Mouse (Mus musculus): ENCODE results near the gene AC124108.1. TPM values are rescaled to one million over a fixed set of nuclear protein-coding genes. Genes with fewer than 3 reads are reported as not detected.
A peak's percentile ranks its signal among the peaks of the same experiment; 100 is the strongest.

AC124108.1 gene
- polyA plus RNA-seq, 1 experiment: not detected

DNA sequence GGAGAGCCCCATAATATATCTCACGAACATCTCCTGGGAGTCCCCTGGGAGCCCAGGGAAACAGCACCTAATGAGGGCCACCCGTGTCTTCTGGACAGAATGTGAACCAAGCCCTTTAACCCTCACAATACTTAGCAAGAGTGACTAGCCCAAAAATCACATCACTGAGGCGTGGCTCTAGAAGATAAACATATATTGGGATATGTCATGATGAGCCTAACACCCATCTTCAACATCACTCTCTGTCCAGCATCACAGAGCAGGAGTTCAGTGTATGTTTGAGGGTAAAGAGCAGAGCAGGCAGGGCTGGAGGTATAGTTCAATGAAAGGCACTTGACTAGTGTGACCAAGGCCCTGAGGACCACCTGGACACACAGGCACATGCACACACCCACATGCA lies 38.4 kb downstream of the AC124108.1 start, which contains the start of gene Gm10188:
Gene Gm10188 (minus strand): TSS at position 101 of the 400 bp plus-strand sequence.
- Histone ChIP-seq H3K4me1 (ENCODE audit: control insufficient read depth, insufficient read depth, low read length) (no peaks in the 10 kb centered on the region; the same call in 1 of the 2 replicates), H3K4me3 (replicated peaks; ENCODE audit: control insufficient read depth, low read depth, low read length) (no peak within 1 kb of the TSS), H3K27ac (ENCODE audit: control insufficient read depth, insufficient read depth, low read depth, low read length, poor library complexity) (no peak within 1 kb of the TSS)
- TF ChIP-seq POLR2A (IDR thresholded peaks at IDR 0.05; ENCODE audit: borderline replicate concordance, control insufficient read depth, low read depth, low read length) (no peak), CTCF (IDR thresholded peaks at IDR 0.05; ENCODE audit: control insufficient read depth, insufficient read depth, low read length) (no peak)
- WGBS: 81% methylated on average over 3 of the region's 3 CpGs

DNA sequence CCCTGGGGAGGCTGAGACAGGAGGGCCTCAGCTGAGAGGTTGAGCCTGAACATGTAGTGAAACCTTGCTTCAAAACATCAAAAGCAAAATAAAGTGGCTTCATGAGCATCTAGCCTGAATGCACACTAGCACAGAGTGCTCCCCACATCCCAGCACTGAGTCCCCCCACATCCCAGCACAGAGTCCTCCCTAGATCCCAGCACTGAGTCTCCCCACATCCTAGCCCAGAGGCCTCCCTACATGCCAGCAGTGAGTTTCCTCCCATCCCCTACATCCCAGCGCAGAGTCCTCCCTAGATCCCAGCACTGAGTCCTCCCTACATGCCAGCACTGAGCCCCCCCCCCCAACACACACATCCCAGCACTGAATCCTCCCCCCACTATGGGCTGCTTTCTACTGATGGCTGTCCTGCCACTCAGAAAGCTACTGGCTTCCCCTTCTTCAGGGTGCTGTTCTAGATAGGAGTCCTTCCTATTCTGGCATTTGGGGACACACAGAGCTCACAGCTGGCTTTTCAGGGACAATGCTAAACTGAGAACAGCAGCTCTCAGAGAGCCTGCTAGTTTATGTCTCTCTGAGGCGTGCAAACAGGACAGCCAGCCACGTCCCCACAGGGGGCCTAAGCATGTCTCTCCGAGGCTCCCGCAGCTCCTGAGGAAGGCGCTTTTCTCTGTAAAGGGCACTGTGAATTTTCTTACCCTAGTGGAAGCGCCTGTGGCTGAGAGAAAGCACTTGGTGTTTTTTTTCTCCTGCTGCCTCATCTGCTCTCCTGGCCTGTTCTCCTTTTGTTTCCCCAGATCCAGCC lies 40.4 kb downstream of the AC124108.1 start:
- Histone ChIP-seq H3K4me3 (replicated peaks; ENCODE audit: control insufficient read depth, low read depth, low read length) (no peak overlapping the region), H3K27ac (ENCODE audit: control insufficient read depth, insufficient read depth, low read depth, low read length, poor library complexity) (no peak overlapping the region), H3K4me1 (ENCODE audit: control insufficient read depth, insufficient read depth, low read length) (no peaks in the 10 kb centered on the region; the same call in 1 of the 2 replicates)
- 74% methylated on average over 7 of the region's 7 CpGs for WGBS
- TF ChIP-seq POLR2A (IDR thresholded peaks at IDR 0.05; ENCODE audit: borderline replicate concordance, control insufficient read depth, low read depth, low read length) (no peak), CTCF (IDR thresholded peaks at IDR 0.05; ENCODE audit: control insufficient read depth, insufficient read depth, low read length) (no peak)

DNA sequence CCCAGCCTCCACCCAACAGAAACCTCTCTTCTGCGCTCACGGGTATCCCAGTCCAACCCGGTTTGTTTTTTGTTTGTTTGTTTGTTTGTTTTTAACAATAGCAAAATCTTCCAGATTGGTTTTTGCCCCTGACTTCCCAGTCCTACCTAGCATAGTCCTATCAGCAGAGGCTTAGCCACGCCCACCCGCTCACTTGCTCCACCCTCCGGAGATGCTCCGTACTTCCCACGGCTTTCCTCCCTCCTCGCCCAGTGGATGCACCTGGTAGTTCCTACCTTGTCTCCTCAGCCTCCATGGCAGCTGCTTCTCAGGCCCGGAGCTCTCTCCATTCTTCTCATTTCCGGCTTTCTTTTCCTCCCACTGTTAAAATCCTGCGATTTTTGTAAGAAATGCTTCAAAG lies 42.3 kb downstream of the AC124108.1 start:
- Histone ChIP-seq H3K27ac (ENCODE audit: control insufficient read depth, insufficient read depth, low read depth, low read length, poor library complexity) (no peak overlapping the region), H3K4me1 (ENCODE audit: control insufficient read depth, insufficient read depth, low read length) (no peaks in the 10 kb centered on the region; the same call in 1 of the 2 replicates), H3K4me3 (replicated peaks; ENCODE audit: control insufficient read depth, low read depth, low read length) (no peak overlapping the region)
- 29% methylated on average over 12 of the region's 12 CpGs for WGBS
- no peak for TF ChIP-seq CTCF (IDR thresholded peaks at IDR 0.05; ENCODE audit: control insufficient read depth, insufficient read depth, low read length)
- no peak for TF ChIP-seq POLR2A (IDR thresholded peaks at IDR 0.05; ENCODE audit: borderline replicate concordance, control insufficient read depth, low read depth, low read length)

DNA sequence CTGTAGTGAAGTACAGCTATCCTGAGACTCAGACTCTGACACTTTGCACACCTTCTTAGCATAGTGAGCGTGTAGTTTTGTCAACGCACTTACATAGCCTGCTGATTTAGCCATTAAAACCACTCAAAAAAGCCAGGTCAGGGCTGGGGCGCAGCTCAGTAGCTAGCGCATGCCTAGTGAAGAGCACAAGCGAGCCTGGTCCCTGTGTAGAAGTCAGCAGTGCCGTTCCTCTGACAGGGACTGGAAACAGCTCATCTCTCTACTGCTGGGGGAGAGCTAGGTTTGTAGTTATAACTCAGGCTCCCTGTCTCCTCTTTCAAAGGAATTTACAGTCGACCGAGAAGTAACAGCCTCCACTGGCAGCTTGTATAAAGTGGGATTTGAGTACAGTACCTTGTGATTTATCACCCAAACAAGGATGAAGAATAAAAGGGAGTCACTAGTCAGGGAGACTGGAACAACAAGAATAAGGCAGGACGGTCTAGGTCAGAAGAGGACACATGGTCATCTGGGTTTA lies 43.6 kb downstream of the AC124108.1 start:
- Histone ChIP-seq H3K4me3 (replicated peaks; ENCODE audit: control insufficient read depth, low read depth, low read length) (no peak overlapping the region), H3K27ac (ENCODE audit: control insufficient read depth, insufficient read depth, low read depth, low read length, poor library complexity) (no peak overlapping the region), H3K4me1 (ENCODE audit: control insufficient read depth, insufficient read depth, low read length) (no peaks in the 10 kb centered on the region; the same call in 1 of the 2 replicates)
- TF ChIP-seq CTCF (IDR thresholded peaks at IDR 0.05; ENCODE audit: control insufficient read depth, insufficient read depth, low read length) (no peak), POLR2A (IDR thresholded peaks at IDR 0.05; ENCODE audit: borderline replicate concordance, control insufficient read depth, low read depth, low read length) (no peak)
- WGBS: 64% methylated on average over 9 of the region's 9 CpGs

DNA sequence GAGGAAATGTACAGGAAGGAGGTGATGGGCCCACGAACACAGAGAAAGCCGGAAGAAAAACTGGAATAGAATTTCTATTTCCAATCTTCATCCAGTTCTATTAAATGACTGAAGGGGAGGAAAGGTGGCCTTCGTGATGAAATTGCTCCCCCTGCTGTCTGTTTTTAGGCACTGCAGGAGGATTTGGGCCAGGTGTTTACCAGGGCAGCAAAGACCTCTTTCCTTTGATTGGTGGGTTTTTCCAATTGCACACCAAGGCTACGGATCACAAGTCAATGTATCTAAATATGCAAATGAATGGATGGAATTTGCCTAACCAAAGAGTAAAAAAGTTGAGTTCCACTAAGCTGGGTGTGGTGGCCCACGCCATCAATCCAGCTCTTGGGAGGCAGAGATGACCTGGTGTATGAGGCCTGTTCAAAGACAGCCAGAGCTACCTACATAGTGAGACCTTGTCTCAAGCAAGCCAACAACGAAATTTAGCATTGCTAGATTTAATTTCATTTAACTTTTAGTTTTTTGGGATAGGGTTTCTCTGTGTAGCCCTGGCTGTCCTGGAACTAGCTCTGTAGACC lies 46.4 kb downstream of the AC124108.1 start:
- Histone ChIP-seq H3K27ac (ENCODE audit: control insufficient read depth, insufficient read depth, low read depth, low read length, poor library complexity) (no peak overlapping the region), H3K4me3 (replicated peaks; ENCODE audit: control insufficient read depth, low read depth, low read length) (no peak overlapping the region), H3K4me1 (ENCODE audit: control insufficient read depth, insufficient read depth, low read length) (no peaks in the 10 kb centered on the region)
- 14% methylated on average over 6 of the region's 6 CpGs for WGBS
- TF ChIP-seq CTCF (IDR thresholded peaks at IDR 0.05; ENCODE audit: control insufficient read depth, insufficient read depth, low read length): peak; percentile 72
- no peak for TF ChIP-seq POLR2A (IDR thresholded peaks at IDR 0.05; ENCODE audit: borderline replicate concordance, control insufficient read depth, low read depth, low read length)

DNA sequence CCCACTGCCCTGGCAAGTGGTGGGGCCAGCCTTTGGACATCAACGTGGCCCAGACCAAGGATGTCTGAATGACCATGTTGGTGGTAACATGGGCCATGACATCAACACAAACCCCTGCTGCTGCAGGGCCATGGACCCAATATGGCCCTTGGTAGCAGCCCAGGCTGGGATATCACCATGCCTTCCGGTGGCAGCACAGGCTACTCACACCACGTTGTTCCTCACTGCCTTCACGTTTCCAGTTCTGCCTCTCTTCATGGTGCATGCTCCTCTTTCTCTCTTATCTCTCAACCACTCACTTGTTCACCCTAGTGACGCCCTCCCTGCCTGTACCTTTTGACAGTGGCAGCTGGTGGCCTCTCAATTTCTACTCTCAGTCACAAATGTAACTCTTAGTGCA lies 53.8 kb downstream of the AC124108.1 start:
- no peak for TF ChIP-seq CTCF (IDR thresholded peaks at IDR 0.05; ENCODE audit: control insufficient read depth, insufficient read depth, low read length)
- no peak for TF ChIP-seq POLR2A (IDR thresholded peaks at IDR 0.05; ENCODE audit: borderline replicate concordance, control insufficient read depth, low read depth, low read length)
- no peaks in the 10 kb centered on the region for H3K4me1 ChIP-seq (ENCODE audit: control insufficient read depth, insufficient read depth, low read length)

DNA sequence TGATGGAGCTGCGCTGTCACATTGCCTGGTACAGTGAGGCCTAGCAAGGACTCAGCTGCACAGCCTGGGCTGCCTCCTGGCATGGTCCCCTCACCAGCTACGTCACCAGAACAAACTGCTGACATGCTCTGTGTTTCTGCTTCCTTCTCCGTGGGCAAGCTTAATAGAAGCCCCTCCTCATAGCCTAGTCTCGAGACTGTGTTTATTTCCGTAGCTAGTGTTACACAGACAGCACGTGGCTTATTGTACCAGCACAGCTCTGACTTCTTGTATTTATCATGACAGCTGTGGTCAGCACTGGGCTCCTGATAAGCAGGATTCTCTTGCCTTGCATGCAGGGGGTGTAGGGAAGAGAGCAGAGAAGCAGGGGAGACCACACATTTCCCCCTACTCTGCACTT lies 54.9 kb downstream of the AC124108.1 start:
- Histone ChIP-seq H3K27ac (ENCODE audit: control insufficient read depth, insufficient read depth, low read depth, low read length, poor library complexity) (no peak overlapping the region), H3K4me3 (replicated peaks; ENCODE audit: control insufficient read depth, low read depth, low read length) (no peak overlapping the region), H3K4me1 (ENCODE audit: control insufficient read depth, insufficient read depth, low read length) (no peaks in the 10 kb centered on the region)
- 23% methylated on average over 6 of the region's 6 CpGs for WGBS
- TF ChIP-seq POLR2A (IDR thresholded peaks at IDR 0.05; ENCODE audit: borderline replicate concordance, control insufficient read depth, low read depth, low read length) (no peak), CTCF (IDR thresholded peaks at IDR 0.05; ENCODE audit: control insufficient read depth, insufficient read depth, low read length) (no peak)

More for the DNA sequence above, 53.8 kb downstream of the AC124108.1 start:
- no peak overlapping the region for H3K27ac ChIP-seq (ENCODE audit: control insufficient read depth, insufficient read depth, low read depth, low read length, poor library complexity)
- no peak overlapping the region for H3K4me3 ChIP-seq (replicated peaks; ENCODE audit: control insufficient read depth, low read depth, low read length)
- WGBS: 57% methylated on average over 5 of the region's 5 CpGs

DNA sequence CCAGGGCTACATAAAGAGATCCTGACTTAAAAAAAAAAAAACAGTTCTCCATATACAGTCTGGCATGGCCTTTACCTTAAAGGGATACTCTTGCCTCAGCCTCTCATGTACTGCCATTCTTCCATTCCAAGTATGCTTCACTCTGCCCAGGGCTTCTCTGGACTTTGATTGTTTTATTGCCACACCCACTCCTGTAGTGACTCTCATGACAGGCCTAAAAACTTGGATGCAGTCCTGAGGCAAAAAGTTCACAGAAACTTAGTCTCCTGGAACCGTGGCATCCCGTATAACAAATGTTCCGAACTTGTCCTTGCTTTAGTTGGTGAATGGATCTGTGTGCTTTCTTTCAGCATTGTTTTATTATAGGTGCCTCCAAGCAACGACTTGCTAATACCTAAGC lies 55.4 kb downstream of the AC124108.1 start:
- H3K27ac ChIP-seq (ENCODE audit: control insufficient read depth, insufficient read depth, low read depth, low read length, poor library complexity): no peak overlapping the region
- TF ChIP-seq CTCF (IDR thresholded peaks at IDR 0.05; ENCODE audit: control insufficient read depth, insufficient read depth, low read length) (no peak), POLR2A (IDR thresholded peaks at IDR 0.05; ENCODE audit: borderline replicate concordance, control insufficient read depth, low read depth, low read length) (no peak)
- no peaks in the 10 kb centered on the region for H3K4me1 ChIP-seq (ENCODE audit: control insufficient read depth, insufficient read depth, low read length)
- H3K4me3 ChIP-seq (replicated peaks; ENCODE audit: control insufficient read depth, low read depth, low read length): no peak overlapping the region
- WGBS: 78% methylated on average over 4 of the region's 4 CpGs
